Mouse (Mus musculus) heart, embryonic 13.5 days (tissue): Measurements from ENCODE around the gene Fam124b. TPM values are rescaled to one million over a fixed set of nuclear protein-coding genes. Genes with fewer than 3 reads are reported as not detected.

Source experiments
- ATAC-seq: fragments of 200-750 bp; cut with Nextera tagmentation; 2 replicates; pipeline ENCODE4 v1.8.0; 2017; ENCODE audit warnings: moderate TSS enrichment; ENCODE audit not compliant: insufficient number of reproducible peaks, low FRiP score, low TSS enrichment; ENCODE audit errors: extremely low read depth
- H3K27ac ChIP-seq: fragments of 300-500 bp; sonication (generic); replicated peaks from 2 replicates; pipeline ENCODE4 v1.5.1; 2015; ENCODE audit warnings: moderate library complexity, mild to moderate bottlenecking, inconsistent platforms
- H3K27me3 ChIP-seq: fragments of 300-500 bp; sonication (generic); replicated peaks from 2 replicates; pipeline ENCODE4 v1.6.1; 2015; ENCODE audit warnings: mild to moderate bottlenecking, inconsistent platforms
- H3K36me3 ChIP-seq: fragments of 300-500 bp; sonication (generic); 2 replicates; pipeline ENCODE4 v1.6.1; 2015; ENCODE audit warnings: mild to moderate bottlenecking, inconsistent platforms
- H3K4me1 ChIP-seq: fragments of 300-500 bp; sonication (generic); 2 replicates; pipeline ENCODE4 v1.6.1; 2015; ENCODE audit warnings: inconsistent platforms
- H3K4me2 ChIP-seq: fragments of 300-500 bp; sonication (generic); 2 replicates; pipeline ENCODE4 v1.6.1; 2015; ENCODE audit warnings: inconsistent platforms, mild to moderate bottlenecking, moderate library complexity
- H3K4me3 ChIP-seq: fragments of 300-500 bp; sonication (generic); 2 replicates; pipeline ENCODE4 v1.5.1; 2015; ENCODE audit warnings: moderate library complexity, mild to moderate bottlenecking, inconsistent platforms
- H3K9ac ChIP-seq: fragments of 300-500 bp; sonication (generic); 2 replicates; pipeline ENCODE4 v1.6.1; 2015; ENCODE audit warnings: inconsistent platforms, mild to moderate bottlenecking, moderate library complexity
- H3K9me3 ChIP-seq: fragments of 300-500 bp; sonication (generic); 2 replicates; pipeline ENCODE4 v1.6.1; 2016; ENCODE audit warnings: inconsistent platforms
- WGBS: fragments of 180-500 bp; shearing (Covaris S2); methylation state at CpG from one replicate; pipeline ENCODE4 v1.1.7; 2015; ENCODE audit warnings: mixed read lengths; 5-methylcytosine and 5-hydroxymethylcytosine counted together
- polyA plus RNA-seq: library from polyadenylated mRNA; unstranded; fragments of >200 nt; fragmentation: Nextera tagmentation; extraction: Ambion mirVana; gene quantifications from 2 replicates; pipeline ENCODE4 v1.2.1, GENCODE M21; 2015

Gene Fam124b
- polyA plus RNA-seq, 1 experiment from 2014 or later, result 0.78 TPM

DNA sequence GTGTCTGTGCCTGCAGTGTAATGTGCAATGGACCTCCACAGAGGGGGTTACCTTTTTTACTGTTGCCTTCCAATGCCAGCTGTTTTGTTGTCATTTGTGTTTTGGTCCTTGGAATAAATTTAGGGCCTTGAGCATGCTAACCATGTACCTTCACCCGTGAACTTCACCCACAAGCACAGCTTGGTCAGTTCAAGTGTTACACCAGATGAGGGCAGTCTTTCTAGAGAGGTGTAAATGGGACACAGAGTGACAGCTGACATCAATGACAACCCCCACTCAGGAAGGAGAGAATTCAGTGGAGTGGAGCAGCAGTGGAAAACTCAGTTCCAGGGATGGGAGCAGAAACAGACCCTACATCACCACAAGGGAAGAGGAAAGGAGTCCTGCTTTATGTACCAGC is 12.3 kb upstream of the Fam124b start:
- H3K36me3 ChIP-seq, result no peaks in the 10 kb centered on the region
- 53% methylated on average over 1 of the region's 1 CpGs for WGBS
- no peak for ATAC-seq
- H3K9me3 ChIP-seq, result no peaks in the 10 kb centered on the region
- no peak overlapping the region for H3K4me2 ChIP-seq
- H3K4me1 ChIP-seq, result no peaks in the 10 kb centered on the region
- no peak overlapping the region for H3K9ac ChIP-seq
- H3K4me3 ChIP-seq, result no peak overlapping the region
- no peaks in the 10 kb centered on the region for H3K27me3 ChIP-seq
- no peak overlapping the region for H3K27ac ChIP-seq

DNA sequence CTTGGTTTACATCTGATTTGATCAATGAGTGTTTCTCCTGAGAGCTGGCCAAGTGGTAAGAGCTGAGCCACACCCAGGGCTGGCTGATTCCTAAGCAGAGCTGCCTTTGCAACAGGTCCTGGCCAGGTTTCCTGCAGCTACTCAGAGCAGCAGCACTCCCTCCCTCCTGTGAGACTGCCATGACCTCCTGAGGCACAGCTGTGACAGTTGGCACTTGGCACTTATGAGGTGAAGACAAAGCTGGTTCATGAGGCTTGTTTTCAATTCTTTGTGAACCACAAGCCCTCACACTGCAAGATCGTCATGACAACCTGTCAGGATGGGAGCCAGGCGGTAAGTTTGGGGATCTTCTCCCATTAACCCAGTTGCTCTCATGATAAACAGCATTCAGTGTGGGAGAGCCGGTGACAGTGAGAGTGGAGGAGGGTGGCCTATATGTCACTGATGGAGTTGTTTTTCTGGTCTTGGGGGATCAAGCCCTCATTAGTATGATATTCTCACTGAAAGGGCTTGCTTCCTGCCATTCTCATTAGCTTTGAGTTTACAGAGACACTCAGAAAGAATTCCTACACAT is 6.7 kb upstream of the Fam124b start:
- Histone ChIP-seq H3K4me3 (no peak overlapping the region), H3K9me3 (no peaks in the 10 kb centered on the region), H3K36me3 (no peaks in the 10 kb centered on the region), H3K4me2 (no peak overlapping the region), H3K4me1 (peaks cover 6% of the 10 kb centered on the region; the same call in 1 of the 2 replicates), H3K9ac (no peak overlapping the region), H3K27ac (no peak overlapping the region), H3K27me3 (no peaks in the 10 kb centered on the region)
- WGBS, result 29% methylated on average over 3 of the region's 3 CpGs
- ATAC-seq, result no peak

DNA sequence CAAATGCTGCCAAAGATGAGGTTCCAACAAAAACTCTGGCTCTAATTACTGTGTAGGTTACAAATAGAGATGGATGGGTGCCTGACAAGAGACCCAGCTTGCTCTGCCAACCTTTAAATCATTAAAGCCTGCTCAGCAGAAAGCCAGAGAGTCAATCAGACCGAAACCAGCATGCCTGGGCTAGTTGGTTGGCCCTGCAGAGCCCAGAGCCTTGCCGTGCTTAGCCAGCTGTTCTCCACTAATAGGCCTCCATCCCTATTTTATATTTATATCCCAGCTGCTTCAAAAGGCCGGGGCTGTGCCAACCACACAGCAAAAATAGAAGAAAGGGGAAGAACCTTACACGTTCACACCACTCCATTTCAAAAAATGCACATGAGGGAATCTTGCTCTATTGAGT is 2.9 kb upstream of the Fam124b start:
- no peak overlapping the region for H3K4me3 ChIP-seq
- H3K27ac ChIP-seq, result no peak overlapping the region
- WGBS, result 57% methylated on average over 4 of the region's 4 CpGs
- H3K4me2 ChIP-seq, result no peak overlapping the region
- no peak for ATAC-seq
- no peaks in the 10 kb centered on the region for H3K27me3 ChIP-seq
- H3K9me3 ChIP-seq, result no peaks in the 10 kb centered on the region
- H3K4me1 ChIP-seq, result peaks cover 6% of the 10 kb centered on the region; the same call in 1 of the 2 replicates
- no peaks in the 10 kb centered on the region for H3K36me3 ChIP-seq
- no peak overlapping the region for H3K9ac ChIP-seq

DNA sequence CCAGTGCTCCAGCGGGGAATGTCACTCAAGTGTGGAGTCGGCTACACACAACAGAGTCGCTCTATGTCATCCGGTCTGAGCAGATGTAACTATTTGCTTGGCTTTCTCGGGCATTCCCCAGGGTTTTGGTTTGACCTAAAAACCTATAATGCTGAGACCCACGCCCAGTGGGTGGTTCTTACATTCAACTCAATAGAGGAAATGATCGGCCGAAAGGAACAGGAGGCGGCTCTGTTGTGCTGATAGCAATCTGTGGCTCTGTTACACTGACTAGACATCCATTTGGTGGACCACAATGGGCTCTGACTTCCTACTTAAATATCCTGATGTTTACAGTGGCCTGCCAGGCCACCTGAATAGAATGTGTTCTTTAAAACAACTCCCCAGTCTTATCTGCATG is 4.4 kb downstream of the Fam124b start:
- H3K9me3 ChIP-seq, result no peaks in the 10 kb centered on the region
- no peak overlapping the region for H3K9ac ChIP-seq
- no peak overlapping the region for H3K4me3 ChIP-seq
- H3K27me3 ChIP-seq, result no peaks in the 10 kb centered on the region
- no peak for ATAC-seq
- H3K36me3 ChIP-seq, result no peaks in the 10 kb centered on the region
- no peak overlapping the region for H3K4me2 ChIP-seq
- H3K4me1 ChIP-seq, result no peaks in the 10 kb centered on the region
- H3K27ac ChIP-seq, result 0 out of 2 replicates have a peak overlapping the region, but pooled peaks have one; percentile 52
- 60% methylated on average over 9 of the region's 9 CpGs for WGBS

DNA sequence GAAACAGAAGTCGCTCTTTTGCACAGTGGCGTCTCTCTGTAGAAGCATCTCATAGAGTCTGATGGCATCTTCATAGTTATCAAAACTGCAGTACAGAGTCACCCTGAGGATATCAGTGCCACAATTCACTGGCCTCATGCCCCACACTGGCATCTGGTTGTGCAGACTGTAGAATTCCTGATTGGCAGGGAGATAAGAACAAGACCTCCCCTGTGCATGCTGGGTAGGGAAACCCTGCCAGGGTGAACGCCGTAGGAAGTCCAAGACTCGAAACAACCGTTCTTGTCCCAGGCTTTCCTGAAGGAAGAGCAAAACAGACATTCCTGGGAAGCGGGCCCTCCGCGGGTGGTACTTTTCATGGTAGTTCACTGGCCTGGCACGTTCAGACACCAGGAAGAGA is 5.1 kb downstream of the Fam124b start:
- Histone ChIP-seq H3K4me3 (peak overlapping the region; percentile 8; the same call in 1 of the 2 replicates), H3K9me3 (no peaks in the 10 kb centered on the region), H3K27me3 (no peaks in the 10 kb centered on the region), H3K9ac (no peak overlapping the region), H3K36me3 (no peaks in the 10 kb centered on the region), H3K27ac (peak overlapping the region; percentile 52; the same call in 1 of the 2 replicates), H3K4me2 (peak overlapping the region; percentile 20; the same call in 1 of the 2 replicates), H3K4me1 (no peaks in the 10 kb centered on the region)
- WGBS, result 71% methylated on average over 10 of the region's 10 CpGs
- ATAC-seq, result no peak

DNA sequence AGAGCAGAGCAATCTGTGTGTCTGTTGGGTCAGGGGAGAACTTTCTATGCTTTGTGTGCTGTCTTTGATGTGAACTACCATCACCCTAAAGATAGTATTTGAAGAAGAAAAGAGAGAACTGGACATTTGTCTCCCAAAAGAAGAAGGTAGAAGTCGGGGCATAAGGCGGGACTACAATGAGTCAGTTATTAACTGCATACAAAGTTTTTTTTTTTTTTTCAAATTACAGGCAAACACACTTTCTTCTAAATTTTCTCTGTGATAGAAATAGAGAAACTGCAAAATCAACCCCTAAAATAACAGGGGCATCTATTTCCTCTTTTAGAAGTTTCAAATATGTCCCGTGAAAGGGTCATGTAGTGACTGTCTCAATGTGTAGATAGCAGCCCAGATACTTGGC is 16.0 kb downstream of the Fam124b start:
- no peaks in the 10 kb centered on the region for H3K9me3 ChIP-seq
- no peaks in the 10 kb centered on the region for H3K36me3 ChIP-seq
- H3K4me3 ChIP-seq, result no peak overlapping the region
- H3K9ac ChIP-seq, result no peak overlapping the region
- 67% methylated on average over 3 of the region's 3 CpGs for WGBS
- H3K27ac ChIP-seq, result no peak overlapping the region
- no peak for ATAC-seq
- peaks cover under 1% of the 10 kb centered on the region; the same call in 1 of the 2 replicates for H3K4me1 ChIP-seq
- no peaks in the 10 kb centered on the region for H3K27me3 ChIP-seq
- H3K4me2 ChIP-seq, result no peak overlapping the region

DNA sequence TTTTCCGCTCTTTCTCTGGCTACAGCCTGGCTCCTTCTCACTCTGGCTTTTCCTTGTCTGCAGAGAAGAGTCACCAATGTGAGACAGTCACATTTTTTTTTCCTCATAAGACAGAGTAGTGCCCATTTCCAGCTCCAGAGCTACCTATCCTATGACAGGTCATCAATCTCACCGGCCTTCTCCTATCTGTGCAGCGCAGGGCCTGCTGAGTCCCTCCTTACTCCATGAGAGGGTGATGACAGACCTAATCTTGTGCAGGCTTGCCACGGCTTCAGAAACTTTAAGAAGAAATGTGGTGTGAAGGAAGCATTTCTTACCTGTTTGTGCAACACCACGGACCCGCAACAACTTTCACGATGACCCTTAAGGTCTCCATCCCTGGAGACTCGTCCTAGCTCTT is 25.4 kb downstream of the Fam124b start:
- WGBS, result 40% methylated on average over 8 of the region's 8 CpGs
- Histone ChIP-seq H3K4me2 (peak overlapping the region; percentile 22), H3K4me1 (peaks cover 9% of the 10 kb centered on the region), H3K36me3 (no peaks in the 10 kb centered on the region), H3K9me3 (no peaks in the 10 kb centered on the region), H3K4me3 (no peak overlapping the region), H3K27ac (no peak overlapping the region), H3K27me3 (peaks cover 3% of the 10 kb centered on the region; the same call in 1 of the 2 replicates), H3K9ac (no peak overlapping the region)
- no peak for ATAC-seq

DNA sequence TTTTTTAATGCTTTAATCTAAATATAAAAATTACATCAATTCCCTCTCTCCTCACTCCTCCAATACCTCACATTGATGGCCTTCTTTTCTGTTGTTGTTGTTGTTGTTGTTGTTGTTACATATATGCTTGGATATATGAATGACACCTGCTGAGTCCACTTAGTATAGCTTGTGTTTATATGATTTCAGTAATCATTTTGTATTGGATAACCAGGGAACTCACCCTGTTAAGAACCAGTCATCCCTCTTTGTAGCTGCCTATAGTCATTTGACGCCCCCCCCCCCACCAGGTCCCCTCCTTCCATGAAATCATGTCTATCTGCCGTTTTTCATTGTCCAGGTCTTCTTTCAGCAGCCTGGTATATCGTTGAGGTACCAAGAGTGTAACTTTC is 36.9 kb downstream of the Fam124b start:
- Histone ChIP-seq H3K4me2 (no peak overlapping the region), H3K27me3 (0 out of 2 replicates have a peak, but pooled peaks cover 2% of the 10 kb centered on the region), H3K9ac (no peak overlapping the region), H3K4me1 (no peaks in the 10 kb centered on the region), H3K27ac (no peak overlapping the region), H3K36me3 (no peaks in the 10 kb centered on the region), H3K9me3 (peaks cover 3% of the 10 kb centered on the region; the same call in 1 of the 2 replicates), H3K4me3 (no peak overlapping the region)
- no peak for ATAC-seq
- WGBS, result 41% methylated on average over 3 of the region's 3 CpGs

DNA sequence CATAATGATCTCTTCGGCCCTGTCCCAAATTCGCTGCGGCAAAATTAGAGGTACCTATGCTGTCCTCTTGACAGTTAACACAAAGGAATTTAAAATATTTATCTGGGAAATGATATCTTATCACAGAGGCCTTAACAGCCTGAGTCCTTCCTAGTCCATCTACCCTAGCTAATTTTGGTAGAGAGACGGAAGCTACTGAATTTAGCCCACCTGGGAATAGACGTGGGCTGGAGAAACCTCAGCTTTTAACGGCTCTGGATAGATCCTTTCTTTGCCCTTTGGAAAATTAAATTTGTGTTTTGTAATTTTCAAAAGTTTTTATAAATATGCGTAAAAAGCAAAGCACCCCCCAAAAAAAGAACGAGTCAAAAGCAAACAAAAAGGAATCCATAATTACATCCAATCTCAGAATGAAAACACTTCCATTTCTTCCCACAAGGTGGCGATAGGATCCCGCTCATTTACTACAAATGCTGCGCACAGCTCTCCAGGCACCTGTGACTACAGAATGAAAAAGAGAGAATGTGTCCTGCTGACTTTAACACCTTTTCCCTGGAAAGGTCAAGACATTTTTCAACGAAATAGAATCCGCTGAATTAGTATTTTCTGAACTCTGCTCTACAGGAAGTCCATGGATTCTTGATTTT is 37.4 kb downstream of the Fam124b start:
- no peak overlapping the region for H3K4me2 ChIP-seq
- 31% methylated on average over 13 of the region's 13 CpGs for WGBS
- no peaks in the 10 kb centered on the region for H3K4me1 ChIP-seq
- no peak overlapping the region for H3K9ac ChIP-seq
- no peaks in the 10 kb centered on the region for H3K36me3 ChIP-seq
- 0 out of 2 replicates have a peak, but pooled peaks cover 2% of the 10 kb centered on the region for H3K27me3 ChIP-seq
- H3K9me3 ChIP-seq, result peaks cover 3% of the 10 kb centered on the region; the same call in 1 of the 2 replicates
- ATAC-seq, result no peak
- no peak overlapping the region for H3K4me3 ChIP-seq
- no peak overlapping the region for H3K27ac ChIP-seq

DNA sequence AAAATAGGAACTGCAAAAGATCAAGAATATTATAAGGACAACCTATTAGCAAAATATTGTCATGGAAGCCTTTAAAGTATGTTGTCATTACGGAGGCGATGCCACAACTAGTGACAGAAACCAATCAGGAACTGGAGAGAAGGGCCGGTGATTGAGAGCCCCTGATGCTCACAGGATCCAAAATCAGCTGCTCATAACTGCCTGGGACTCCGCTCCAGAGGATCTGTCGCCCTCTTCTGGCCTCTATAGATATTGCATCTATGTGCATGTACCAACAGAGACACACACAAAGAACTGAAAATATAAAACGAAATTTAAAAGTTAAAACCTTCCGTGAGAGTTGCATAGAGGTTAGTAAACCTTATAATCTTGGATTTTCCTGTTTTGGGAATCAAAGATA is 38.1 kb downstream of the Fam124b start:
- ATAC-seq, result no peak
- Histone ChIP-seq H3K27me3 (0 out of 2 replicates have a peak, but pooled peaks cover 2% of the 10 kb centered on the region), H3K27ac (no peak overlapping the region), H3K4me2 (no peak overlapping the region), H3K9me3 (no peaks in the 10 kb centered on the region), H3K9ac (no peak overlapping the region), H3K4me1 (no peaks in the 10 kb centered on the region), H3K4me3 (no peak overlapping the region), H3K36me3 (no peaks in the 10 kb centered on the region)
- WGBS, result 55% methylated on average over 7 of the region's 7 CpGs

DNA sequence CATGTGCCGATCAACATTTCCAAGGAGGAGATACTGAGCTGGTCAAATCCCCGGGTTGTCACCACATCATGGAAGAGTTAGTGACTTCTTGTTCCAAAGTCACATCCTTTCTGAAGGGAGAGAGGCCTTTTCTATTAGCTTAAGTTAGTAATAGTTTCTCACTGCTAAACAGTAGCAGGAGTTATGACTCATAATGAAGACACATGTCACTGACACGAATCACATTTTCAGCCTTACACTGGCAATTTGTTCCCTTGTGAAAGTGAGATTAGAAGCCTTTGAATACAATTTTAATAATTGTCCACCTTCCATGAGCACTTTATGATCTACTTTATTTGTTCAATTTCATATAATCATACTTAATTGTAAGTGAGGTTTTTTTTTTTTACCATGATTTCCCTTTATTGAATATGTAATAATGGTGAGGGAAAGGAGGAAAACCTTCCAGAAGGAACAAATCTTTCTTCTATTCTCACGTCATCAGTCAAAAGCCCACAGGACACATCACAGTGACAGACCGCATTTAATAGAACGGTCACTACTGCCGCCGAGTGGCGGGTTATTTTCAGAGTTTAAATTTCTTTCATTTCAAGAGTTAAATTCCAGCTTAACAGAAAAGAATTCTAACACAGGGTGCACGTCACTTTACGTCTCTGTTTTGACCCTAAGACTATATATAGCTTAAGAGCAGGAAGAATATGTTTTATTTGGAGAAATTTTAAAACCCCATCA is 40.5 kb downstream of the Fam124b start:
- Histone ChIP-seq H3K27me3 (0 out of 2 replicates have a peak, but pooled peaks cover 2% of the 10 kb centered on the region), H3K9ac (no peak overlapping the region), H3K36me3 (no peaks in the 10 kb centered on the region), H3K27ac (no peak overlapping the region), H3K4me2 (no peak overlapping the region), H3K9me3 (no peaks in the 10 kb centered on the region), H3K4me3 (no peak overlapping the region), H3K4me1 (no peaks in the 10 kb centered on the region)
- no peak for ATAC-seq
- 48% methylated on average over 11 of the region's 11 CpGs for WGBS
